Mouse (Mus musculus): ENCODE measurements around the gene Ifngr1. TPM values are rescaled to one million over a fixed set of nuclear protein-coding genes. Genes with fewer than 3 reads are reported as not detected.

Gene Ifngr1
- polyA plus RNA-seq, 1 experiment from 2014 or later: 49.1 TPM

DNA sequence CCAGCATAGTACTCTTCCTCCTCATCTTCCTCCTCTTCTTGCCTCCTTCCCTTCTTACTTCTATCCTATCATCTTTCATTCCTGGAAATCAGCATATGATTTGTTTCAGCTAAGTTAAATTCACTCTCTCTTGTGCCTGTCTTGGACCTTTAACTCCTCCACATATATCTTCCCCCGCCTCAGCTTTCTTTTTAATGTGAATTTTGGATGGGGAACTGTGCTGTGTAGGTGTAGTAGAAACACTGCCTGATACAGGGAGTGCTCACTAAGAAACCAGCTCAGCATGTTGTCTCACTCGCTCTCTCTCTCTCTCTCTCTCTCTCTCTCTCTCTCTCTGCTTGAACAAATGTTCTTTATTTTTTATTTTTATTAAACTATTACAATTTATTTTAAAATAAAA is 53.4 kb downstream of the Ifngr1 start:
- no peak for ATAC-seq (ENCODE audit: low read depth)
- H3K9ac ChIP-seq (ENCODE audit: low read depth, low read length): no peak overlapping the region

GRCm38 (mm10) chr10:19657426-19657825 is 65.7 kb downstream of the Ifngr1 start:
- Histone ChIP-seq H3K27me3 (ENCODE audit: control insufficient read depth, insufficient read depth, low read depth, low read length) (no peaks in the 10 kb centered on the region), H3K27ac (ENCODE audit: low read length) (no peak overlapping the region), H3K36me3 (ENCODE audit: control insufficient read depth, insufficient read depth) (no peaks in the 10 kb centered on the region), H3K4me1 (ENCODE audit: control insufficient read depth, low read depth, low read length) (no peaks in the 10 kb centered on the region), H3K4me2 (ENCODE audit: low read depth, low read length) (no peak overlapping the region), H3K9ac (ENCODE audit: low read depth, low read length) (no peak overlapping the region), H3K4me3 (ENCODE audit: low read depth, low read length) (no peak overlapping the region), H3K9me3 (replicated peaks; ENCODE audit: control insufficient read depth, low read length) (no peaks in the 10 kb centered on the region)
- ATAC-seq (ENCODE audit: low read depth): no peak
- WGBS (ENCODE audit: insufficient replicate concordance): 80% methylated on average over 9 of the region's 9 CpGs

More for the DNA sequence above, 53.4 kb downstream of the Ifngr1 start:
- no peak overlapping the region for H3K4me3 ChIP-seq (ENCODE audit: low read depth, low read length)
- H3K27ac ChIP-seq (ENCODE audit: low read length): no peak overlapping the region
- no peaks in the 10 kb centered on the region for H3K4me1 ChIP-seq (ENCODE audit: control insufficient read depth, low read depth, low read length)
- 63% methylated on average over 2 of the region's 2 CpGs for WGBS (ENCODE audit: insufficient replicate concordance)
- no peaks in the 10 kb centered on the region for H3K36me3 ChIP-seq (ENCODE audit: control insufficient read depth, insufficient read depth)
- no peaks in the 10 kb centered on the region for H3K27me3 ChIP-seq (ENCODE audit: control insufficient read depth, insufficient read depth, low read depth, low read length)
- H3K9me3 ChIP-seq (replicated peaks; ENCODE audit: control insufficient read depth, low read length): no peaks in the 10 kb centered on the region
- no peak overlapping the region for H3K4me2 ChIP-seq (ENCODE audit: low read depth, low read length)

Other genes with a start within 250 kb of the Ifngr1 start
- gene Olig3, start 235.4 kb upstream of the Ifngr1 start, polyA plus RNA-seq (2015; fragmentation: Nextera tagmentation; extraction: Ambion mirVana): not detected in 2 replicates
- 0.05 TPM in 1 of 2 replicates, not detected in the other for gene Il22ra2, start 30.0 kb downstream of the Ifngr1 start, polyA plus RNA-seq (2015; fragmentation: Nextera tagmentation; extraction: Ambion mirVana)
- gene Il20ra, start 120.6 kb downstream of the Ifngr1 start, polyA plus RNA-seq (2015; fragmentation: Nextera tagmentation; extraction: Ambion mirVana): 0.07 TPM in 1 of 2 replicates, not detected in the other

Measured in liver, embryonic 16.5 days (tissue).